Mouse (Mus musculus) lung, embryonic 16.5 days (tissue): ENCODE results near the gene Golga4. TPM values are rescaled to one million over a fixed set of nuclear protein-coding genes. Genes with fewer than 3 reads are reported as not detected.

Experiments
- ATAC-seq: fragments of 200-750 bp; cut with Nextera tagmentation; 2 replicates; pipeline ENCODE4 v1.8.0; 2017; ENCODE audit warnings: low read depth, mild to moderate bottlenecking, moderate library complexity
- H3K27ac ChIP-seq: fragments of 300-500 bp; sonication (generic); 2 replicates; pipeline ENCODE4 v1.5.1; 2014; ENCODE audit warnings: mild to moderate bottlenecking, control low read depth, low read length
- H3K27me3 ChIP-seq: fragments of 300-500 bp; sonication (generic); 2 replicates; pipeline ENCODE4 v1.6.1; 2014; ENCODE audit warnings: low read depth, low read length, mixed read lengths; ENCODE audit not compliant: control insufficient read depth, insufficient read depth
- H3K36me3 ChIP-seq: fragments of 300-500 bp; sonication (generic); 2 replicates; pipeline ENCODE4 v1.6.1; 2014; ENCODE audit warnings: low read length; ENCODE audit not compliant: control insufficient read depth, insufficient read depth
- H3K4me1 ChIP-seq: fragments of 300-500 bp; sonication (generic); replicated peaks from 2 replicates; pipeline ENCODE4 v1.6.1; 2014; ENCODE audit warnings: low read length, mixed read lengths; ENCODE audit not compliant: control insufficient read depth, insufficient read depth
- H3K4me2 ChIP-seq: fragments of 300-500 bp; sonication (generic); 2 replicates; pipeline ENCODE4 v1.6.1; 2014; ENCODE audit warnings: low read depth, low read length, control low read depth
- H3K4me3 ChIP-seq: fragments of 300-500 bp; sonication (generic); 2 replicates; pipeline ENCODE4 v1.5.1; 2014; ENCODE audit warnings: mild to moderate bottlenecking, low read length, control low read depth
- H3K9ac ChIP-seq: fragments of 300-500 bp; sonication (generic); 2 replicates; pipeline ENCODE4 v1.6.1; 2014; ENCODE audit warnings: low read length, control low read depth
- H3K9me3 ChIP-seq: fragments of 300-500 bp; sonication (generic); 2 replicates; pipeline ENCODE4 v1.6.1; 2016; ENCODE audit warnings: low read length; ENCODE audit not compliant: control insufficient read depth
- WGBS: fragments of 180-500 bp; shearing (Covaris S2); extraction: QIAGEN DNeasy Blood & Tissue Kit; methylation state at CpG from one replicate; pipeline ENCODE4 v1.1.7; 2014; 5-methylcytosine and 5-hydroxymethylcytosine counted together
- polyA plus RNA-seq: library from polyadenylated mRNA; unstranded; fragments of >200 nt; fragmentation: Nextera tagmentation; extraction: Ambion mirVana; gene quantifications from 2 replicates; pipeline ENCODE4 v1.2.1, GENCODE M21; 2015

Golga4 gene
- polyA plus RNA-seq, 1 experiment from 2014 or later, result 40.2 TPM

GRCm38 (mm10) chr9:118530679-118531078 is 24.6 kb downstream of the Golga4 start:
- Histone ChIP-seq H3K4me1 (no peaks in the 10 kb centered on the region), H3K4me2 (no peak overlapping the region), H3K9me3 (no peaks in the 10 kb centered on the region), H3K9ac (no peak overlapping the region), H3K36me3 (peaks cover 42% of the 10 kb centered on the region), H3K27me3 (no peaks in the 10 kb centered on the region), H3K27ac (no peak overlapping the region), H3K4me3 (no peak overlapping the region)
- no peak for ATAC-seq
- WGBS, result 63% methylated on average over 6 of the region's 6 CpGs

- Histone ChIP-seq H3K9me3 (no peaks in the 10 kb centered on the region), H3K27ac (no peak overlapping the region), H3K4me3 (no peak overlapping the region), H3K9ac (no peak overlapping the region), H3K36me3 (peaks cover 46% of the 10 kb centered on the region), H3K27me3 (no peaks in the 10 kb centered on the region), H3K4me1 (no peaks in the 10 kb centered on the region), H3K4me2 (no peak overlapping the region)
- 91% methylated on average over 7 of the region's 7 CpGs for WGBS
- no peak for ATAC-seq
Measured at GRCm38 (mm10) chr9:118532516-118533205, 26.6 kb downstream of the Golga4 start.

GRCm38 (mm10) chr9:118536946-118537345 is 30.9 kb downstream of the Golga4 start:
- Histone ChIP-seq H3K9ac (no peak overlapping the region), H3K4me1 (no peaks in the 10 kb centered on the region), H3K27me3 (no peaks in the 10 kb centered on the region), H3K4me3 (no peak overlapping the region), H3K4me2 (no peak overlapping the region), H3K9me3 (no peaks in the 10 kb centered on the region), H3K36me3 (peaks cover 41% of the 10 kb centered on the region), H3K27ac (no peak overlapping the region)
- ATAC-seq, result no peak
- WGBS, result 69% methylated on average over 6 of the region's 6 CpGs

GRCm38 (mm10) chr9:118537463-118538339 is 31.6 kb downstream of the Golga4 start:
- no peak overlapping the region for H3K4me2 ChIP-seq
- no peaks in the 10 kb centered on the region for H3K27me3 ChIP-seq
- no peaks in the 10 kb centered on the region for H3K9me3 ChIP-seq
- 84% methylated on average over 9 of the region's 9 CpGs for WGBS
- no peak for ATAC-seq
- no peak overlapping the region for H3K4me3 ChIP-seq
- no peak overlapping the region for H3K27ac ChIP-seq
- no peak overlapping the region for H3K9ac ChIP-seq
- no peaks in the 10 kb centered on the region for H3K4me1 ChIP-seq
- H3K36me3 ChIP-seq, result peaks cover 42% of the 10 kb centered on the region

- Histone ChIP-seq H3K4me3 (no peak overlapping the region), H3K36me3 (peaks cover 25% of the 10 kb centered on the region), H3K9me3 (no peaks in the 10 kb centered on the region), H3K9ac (no peak overlapping the region), H3K4me2 (no peak overlapping the region), H3K27ac (no peak overlapping the region), H3K4me1 (peaks cover 8% of the 10 kb centered on the region), H3K27me3 (no peaks in the 10 kb centered on the region)
- ATAC-seq, result no peak
- 90% methylated on average over 8 of the region's 8 CpGs for WGBS
Measured at GRCm38 (mm10) chr9:118541851-118542250, 35.8 kb downstream of the Golga4 start.

GRCm38 (mm10) chr9:118545146-118545545 is 39.1 kb downstream of the Golga4 start:
- H3K27me3 ChIP-seq, result no peaks in the 10 kb centered on the region
- no peak overlapping the region for H3K4me2 ChIP-seq
- H3K9me3 ChIP-seq, result no peaks in the 10 kb centered on the region
- H3K36me3 ChIP-seq, result peaks cover 27% of the 10 kb centered on the region
- no peak overlapping the region for H3K9ac ChIP-seq
- ATAC-seq, result no peak
- WGBS, result 60% methylated on average over 6 of the region's 6 CpGs
- H3K27ac ChIP-seq, result peak overlapping the region; percentile 39; the same call in 1 of the 2 replicates
- peaks cover 8% of the 10 kb centered on the region for H3K4me1 ChIP-seq
- no peak overlapping the region for H3K4me3 ChIP-seq

- peaks cover 8% of the 10 kb centered on the region for H3K4me1 ChIP-seq
- peaks cover 28% of the 10 kb centered on the region for H3K36me3 ChIP-seq
- no peak overlapping the region for H3K9ac ChIP-seq
- ATAC-seq, result no peak
- no peak overlapping the region for H3K4me2 ChIP-seq
- no peak overlapping the region for H3K27ac ChIP-seq
- no peak overlapping the region for H3K4me3 ChIP-seq
- 91% methylated on average over 12 of the region's 12 CpGs for WGBS
- H3K27me3 ChIP-seq, result no peaks in the 10 kb centered on the region
- no peaks in the 10 kb centered on the region for H3K9me3 ChIP-seq
Measured at GRCm38 (mm10) chr9:118548651-118549050, 42.6 kb downstream of the Golga4 start.

GRCm38 (mm10) chr9:118556951-118557780 is 51.1 kb downstream of the Golga4 start:
- WGBS, result 71% methylated on average over 24 of the region's 24 CpGs
- no peaks in the 10 kb centered on the region for H3K9me3 ChIP-seq
- H3K27me3 ChIP-seq, result no peaks in the 10 kb centered on the region
- H3K4me1 ChIP-seq, result no peaks in the 10 kb centered on the region
- H3K27ac ChIP-seq, result no peak overlapping the region
- peaks cover 45% of the 10 kb centered on the region for H3K36me3 ChIP-seq
- no peak overlapping the region for H3K9ac ChIP-seq
- peak; percentile 77 for ATAC-seq
- H3K4me2 ChIP-seq, result no peak overlapping the region
- no peak overlapping the region for H3K4me3 ChIP-seq

GRCm38 (mm10) chr9:118563356-118563755 is 57.3 kb downstream of the Golga4 start:
- H3K27ac ChIP-seq, result no peak overlapping the region
- no peaks in the 10 kb centered on the region for H3K4me1 ChIP-seq
- no peak overlapping the region for H3K4me3 ChIP-seq
- no peak overlapping the region for H3K4me2 ChIP-seq
- H3K9ac ChIP-seq, result no peak overlapping the region
- H3K36me3 ChIP-seq, result peaks cover 47% of the 10 kb centered on the region
- ATAC-seq, result no peak
- no peaks in the 10 kb centered on the region for H3K9me3 ChIP-seq
- WGBS, result 97% methylated on average over 11 of the region's 11 CpGs
- no peaks in the 10 kb centered on the region for H3K27me3 ChIP-seq
